Mouse (Mus musculus) cerebellum, adult 2 months (tissue): ENCODE data around the gene Dennd5b.

ENCODE experiments used
- CTCF ChIP-seq: fragments of 200-500 bp; IDR thresholded peaks from 2 replicates; pipeline ENCODE4 v1.5.1; 2011; ENCODE audit warnings: low read depth, mild to moderate bottlenecking, control low read depth, low read length, moderate library complexity, borderline replicate concordance; ENCODE audit not compliant: insufficient read depth
- POLR2A ChIP-seq: fragments of 200-500 bp; IDR thresholded peaks from 2 replicates; pipeline ENCODE4 v1.6.1; 2011; ENCODE audit warnings: low read length, control low read depth, borderline replicate concordance; ENCODE audit not compliant: insufficient read depth

DNA sequence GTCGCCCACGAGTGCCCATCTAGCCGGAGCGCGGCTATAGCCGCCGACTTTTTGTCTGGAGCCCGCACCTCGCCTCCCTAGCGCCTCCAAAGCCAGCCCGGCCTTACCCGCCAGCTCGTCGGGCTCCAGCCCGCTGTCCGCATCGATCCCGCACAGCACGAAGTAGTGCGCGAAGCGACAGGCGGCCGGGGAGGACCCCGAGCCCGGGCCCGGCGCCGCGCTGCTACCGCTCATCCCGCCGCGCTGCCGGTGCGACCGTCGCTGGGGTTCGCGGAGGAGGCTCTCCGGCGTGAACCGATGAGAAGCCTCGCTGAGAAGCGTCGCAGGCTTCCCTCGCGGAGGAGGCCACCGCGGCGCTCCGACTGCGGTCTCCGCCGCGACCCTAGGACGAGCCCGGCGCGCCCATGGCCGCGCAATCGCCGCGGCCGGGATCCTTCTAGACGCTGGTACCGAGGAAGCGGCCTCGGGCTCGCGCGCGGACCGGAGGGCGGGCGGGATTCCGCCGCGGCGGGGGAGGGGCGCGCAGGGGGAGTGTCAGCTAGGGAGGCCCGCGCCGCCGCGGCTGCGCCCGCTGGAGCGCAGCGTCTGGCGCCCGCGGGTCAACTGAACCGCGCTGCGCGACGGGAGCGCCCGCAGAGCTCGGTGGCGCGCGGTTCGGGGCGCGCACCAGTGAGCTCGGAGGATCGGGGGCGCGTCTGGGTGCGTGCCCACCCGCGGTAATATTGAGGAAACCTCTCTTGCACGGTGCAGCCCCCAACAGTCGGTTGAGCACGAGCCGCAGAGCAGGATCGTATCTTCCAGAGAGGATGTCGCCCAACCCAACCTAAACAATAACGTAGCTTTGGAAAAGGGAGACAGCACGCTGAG, at the start of gene Dennd5b:
- TF ChIP-seq CTCF (no peak), POLR2A (peak; percentile 31; the same call in 1 of the 2 replicates)
